In the genomic region with DNA sequence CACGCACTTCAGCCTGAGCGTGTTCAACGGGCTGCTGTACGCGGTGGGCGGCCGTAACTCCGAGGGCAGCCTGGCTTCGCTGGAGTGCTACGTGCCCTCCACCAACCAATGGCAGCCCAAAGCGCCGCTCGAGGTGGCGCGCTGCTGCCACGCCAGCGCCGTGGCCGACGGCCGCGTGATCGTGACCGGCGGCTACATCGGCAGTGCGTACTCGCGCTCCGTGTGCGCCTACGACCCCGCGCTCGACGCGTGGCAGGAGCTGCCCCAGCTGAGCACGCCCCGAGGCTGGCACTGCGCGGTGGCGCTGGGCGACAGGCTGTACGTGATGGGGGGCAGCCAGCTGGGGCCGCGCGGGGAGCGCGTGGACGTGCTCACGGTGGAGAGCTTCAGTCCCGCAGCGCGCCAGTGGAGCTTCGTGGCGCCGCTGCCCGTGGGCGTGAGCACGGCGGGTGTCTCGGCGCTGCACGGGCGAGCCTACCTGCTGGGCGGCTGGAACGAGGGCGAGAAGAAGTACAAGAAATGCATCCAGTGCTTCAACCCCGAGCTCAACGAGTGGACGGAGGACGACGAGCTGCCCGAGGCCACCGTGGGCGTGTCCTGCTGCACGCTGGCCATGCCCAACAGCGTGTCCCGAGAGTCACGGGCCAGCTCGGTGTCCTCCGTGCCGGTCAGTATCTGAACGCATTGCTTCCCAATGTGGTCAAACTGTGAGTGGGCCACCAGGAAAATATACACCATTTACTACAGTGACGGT, we compare ENCODE assay signal across 8 mouse cellular contexts. TPM values are rescaled to one million over a fixed set of nuclear protein-coding genes. Genes with fewer than 3 reads are reported as not detected.
DNase-seq lines count a peak whose midpoint lies in the region; ATAC-seq lines count a peak whose summit lies in the region.

No protein-coding gene starts in this region.

- no peaks in the 10 kb centered on the region for H3K9me3 ChIP-seq in forebrain, embryonic 10.5 days
- H3K9me3 ChIP-seq in hindbrain, embryonic 11.5 days (ENCODE audit: control insufficient read depth, low read length), result no peaks in the 10 kb centered on the region
- H3K9me3 ChIP-seq in lung, embryonic 15.5 days, result no peaks in the 10 kb centered on the region

- H3K4me2 ChIP-seq in hindbrain, embryonic 11.5 days (replicated peaks; ENCODE audit: low read depth, low read length), result peak overlapping the region; percentile 100
- H3K4me2 ChIP-seq in lung, embryonic 15.5 days, result peak overlapping the region; percentile 100

- peak; percentile 90 for ATAC-seq in hindbrain, embryonic 11.5 days (ENCODE audit: low FRiP score)
- ATAC-seq in lung, embryonic 15.5 days (ENCODE audit: borderline replicate concordance, extremely low read depth, low FRiP score, low TSS enrichment), result peak; percentile 83
- peak; percentile 27; the same call in 1 of the 2 replicates for ATAC-seq in neutrophil, adult 5-6 weeks (ENCODE audit: extremely low read depth, insufficient number of reproducible peaks, low FRiP score, poor library complexity, severe bottlenecking)

- H3K9ac ChIP-seq in hindbrain, embryonic 11.5 days (ENCODE audit: low read depth, low read length), result peak overlapping the region; percentile 54
- peak overlapping the region; percentile 47 for H3K9ac ChIP-seq in lung, embryonic 15.5 days

- peak overlapping the region; percentile 83 for H3K27ac ChIP-seq in forebrain, embryonic 10.5 days
- no peak overlapping the region for H3K27ac ChIP-seq in hindbrain, embryonic 11.5 days (ENCODE audit: low read depth, low read length)
- H3K27ac ChIP-seq in lung, embryonic 15.5 days, result no peak overlapping the region

- peaks cover 23% of the 10 kb centered on the region for H3K27me3 ChIP-seq in forebrain, embryonic 10.5 days (ENCODE audit: poor library complexity, severe bottlenecking)
- H3K27me3 ChIP-seq in hindbrain, embryonic 11.5 days (ENCODE audit: control insufficient read depth, insufficient read depth, low read length), result peaks cover 5% of the 10 kb centered on the region; the same call in 1 of the 2 replicates
- peaks cover 11% of the 10 kb centered on the region for H3K27me3 ChIP-seq in lung, embryonic 15.5 days

- peaks cover 11% of the 10 kb centered on the region for H3K4me1 ChIP-seq in forebrain, embryonic 10.5 days
- peaks cover 3% of the 10 kb centered on the region; the same call in 1 of the 2 replicates for H3K4me1 ChIP-seq in hindbrain, embryonic 11.5 days (replicated peaks; ENCODE audit: control insufficient read depth, insufficient read depth, low read length)
- peaks cover 9% of the 10 kb centered on the region; the same call in 1 of the 2 replicates for H3K4me1 ChIP-seq in lung, embryonic 15.5 days

- H3K36me3 ChIP-seq in forebrain, embryonic 10.5 days (replicated peaks), result no peaks in the 10 kb centered on the region
- no peaks in the 10 kb centered on the region for H3K36me3 ChIP-seq in hindbrain, embryonic 11.5 days (ENCODE audit: control insufficient read depth, insufficient read depth, low read length)
- no peaks in the 10 kb centered on the region for H3K36me3 ChIP-seq in lung, embryonic 15.5 days

- peak overlapping the region; percentile 76 for H3K4me3 ChIP-seq in forebrain, embryonic 10.5 days
- H3K4me3 ChIP-seq in hindbrain, embryonic 11.5 days (ENCODE audit: low read depth, low read length), result peak overlapping the region; percentile 63
- peak overlapping the region; percentile 51 for H3K4me3 ChIP-seq in lung, embryonic 15.5 days

- DNase-seq in CD8-positive naive resting alpha-beta T cell, adult 2 months (ENCODE audit: low read depth in 2 of 2, low spot score in 2 of 2), result peak; percentile 2 to 4
- peak; percentile 85 for DNase-seq in brain, adult 2 months (ENCODE audit: low read depth, low spot score)
- DNase-seq in forebrain, embryonic 10.5 days (ENCODE audit: extremely low spot score, low spot score), result peak; percentile 51
- DNase-seq in hindbrain, embryonic 11.5 days (ENCODE audit: low spot score), result peak; percentile 73
- peak; percentile 28 for DNase-seq in layer of hippocampus, adult 9-11 months
- peak; percentile 27 for DNase-seq in thymus, postnatal 0 days (ENCODE audit: low spot score)

- under 1% methylated on average over 85 of the region's 85 CpGs for WGBS in forebrain, embryonic 10.5 days
- under 1% methylated on average over 85 of the region's 85 CpGs for WGBS in hindbrain, embryonic 11.5 days
- 1% methylated on average over 82 of the region's 85 CpGs for WGBS in lung, embryonic 15.5 days

RNA-seq across cellular contexts. Expression of a gene that starts 19.1 kb away (rescaled TPM):
- 0.20 and 0.22 TPM in 2 replicates for polyA plus RNA-seq in forebrain, embryonic 10.5 days (2016; fragmentation: Nextera tagmentation; extraction: Ambion mirVana)
- 1.1 and 1.6 TPM in 2 replicates for polyA plus RNA-seq in hindbrain, embryonic 11.5 days (2014; fragmentation: Nextera tagmentation; extraction: Ambion mirVana)
- 1.2 and 1.6 TPM in 2 replicates for polyA plus RNA-seq in lung, embryonic 15.5 days (2015; fragmentation: Nextera tagmentation; extraction: Ambion mirVana)
- not detected in 2 replicates for total RNA-seq in neutrophil, adult 5-6 weeks (2017)
- 0.06 and 0.08 TPM in 2 replicates for polyA plus RNA-seq in thymus, postnatal 0 days (2015; fragmentation: Nextera tagmentation; extraction: Ambion mirVana)

Comparison
In these comparisons a context has a peak if more than half of its experiments do, and no peak if none do; other contexts are left out.
1. DNase-seq: peak in every context shown above with its lines; median percentile 85 in brain, adult 2 months; 73 in hindbrain, embryonic 11.5 days; 51 in forebrain, embryonic 10.5 days; 28 in layer of hippocampus, adult 9-11 months; 27 in thymus, postnatal 0 days; 3 in CD8-positive naive resting alpha-beta T cell, adult 2 months.
2. ATAC-seq: peak in every context shown above with its lines; median percentile 90 in hindbrain, embryonic 11.5 days; 83 in lung, embryonic 15.5 days; 27 in neutrophil, adult 5-6 weeks.